8 mouse cellular contexts compared by ENCODE assay signal in genomic region chr5:124440094-124440701, GRCm38 (mm10). TPM values are rescaled to one million over a fixed set of nuclear protein-coding genes. Genes with fewer than 3 reads are reported as not detected.
DNase-seq lines count a peak whose midpoint lies in the region; ATAC-seq and TF ChIP-seq lines count a peak whose summit lies in the region.

No protein-coding gene starts in this region.

- no peak for TF ChIP-seq POLR2A in cortical plate, adult 2 months (IDR thresholded peaks at IDR 0.05; ENCODE audit: extremely low read depth, insufficient read depth, low read length)

- 0 out of 2 replicates have a peak overlapping the region, but pooled peaks have one; percentile 24 for H3K27ac ChIP-seq in cortical plate, adult 2 months (ENCODE audit: insufficient read depth, low read length)
- peak overlapping the region; percentile 89 for H3K27ac ChIP-seq in heart, embryonic 16.5 days (ENCODE audit: low read length)
- peak overlapping the region; percentile 73 for H3K27ac ChIP-seq in midbrain, embryonic 15.5 days

- no peaks in the 10 kb centered on the region; the same call in 1 of the 2 replicates for H3K4me1 ChIP-seq in cortical plate, adult 2 months (ENCODE audit: control insufficient read depth, insufficient read depth, low read length)
- peaks cover 14% of the 10 kb centered on the region for H3K4me1 ChIP-seq in heart, embryonic 16.5 days (ENCODE audit: control insufficient read depth, insufficient read depth, low read length)
- H3K4me1 ChIP-seq in midbrain, embryonic 15.5 days: peaks cover 25% of the 10 kb centered on the region

- under 1% methylated on average over 30 of the region's 30 CpGs for WGBS in heart, embryonic 16.5 days
- WGBS in midbrain, embryonic 15.5 days: under 1% methylated on average over 30 of the region's 30 CpGs

- no peaks in the 10 kb centered on the region for H3K27me3 ChIP-seq in heart, embryonic 16.5 days (ENCODE audit: control insufficient read depth, insufficient read depth, low read length)
- no peaks in the 10 kb centered on the region for H3K27me3 ChIP-seq in midbrain, embryonic 15.5 days (replicated peaks)

- peak; percentile 59 for ATAC-seq in heart, embryonic 16.5 days (replicated peaks; ENCODE audit: extremely low read depth, insufficient read depth, low FRiP score)
- no peak; the same call in 1 of the 2 replicates for ATAC-seq in midbrain, embryonic 15.5 days (replicated peaks)

- peak overlapping the region; percentile 49 for H3K4me3 ChIP-seq in cortical plate, adult 2 months (ENCODE audit: insufficient read depth, low read length)
- peak overlapping the region; percentile 72 for H3K4me3 ChIP-seq in heart, embryonic 16.5 days (ENCODE audit: low read length)
- peak overlapping the region; percentile 68 for H3K4me3 ChIP-seq in midbrain, embryonic 15.5 days

- peak; percentile 74 for DNase-seq in adrenal gland, postnatal 14 days
- no peak for DNase-seq in adrenal gland, adult 8-10 months
- peak; percentile 80 for DNase-seq in A20 (ENCODE audit: low read depth, low spot score)
- peak; percentile 71 for DNase-seq in liver
- peak; percentile 68 for DNase-seq in thymus, postnatal 0 days (ENCODE audit: low spot score)

- 0 out of 2 replicates have a peak, but pooled peaks have one; percentile 25 for TF ChIP-seq CTCF in cortical plate, adult 2 months (IDR thresholded peaks at IDR 0.05; ENCODE audit: extremely low read depth, insufficient read depth, low read length)

- H3K9ac ChIP-seq in heart, embryonic 16.5 days (ENCODE audit: low read length): peak overlapping the region; percentile 87
- H3K9ac ChIP-seq in midbrain, embryonic 15.5 days: peak overlapping the region; percentile 61

- H3K4me2 ChIP-seq in heart, embryonic 16.5 days (ENCODE audit: low read depth, low read length): peak overlapping the region; percentile 88
- H3K4me2 ChIP-seq in midbrain, embryonic 15.5 days: peak overlapping the region; percentile 100

- H3K9me3 ChIP-seq in heart, embryonic 16.5 days (replicated peaks; ENCODE audit: control insufficient read depth, low read length): 0 out of 2 replicates have a peak, but pooled peaks cover 2% of the 10 kb centered on the region
- H3K9me3 ChIP-seq in midbrain, embryonic 15.5 days: no peaks in the 10 kb centered on the region

- H3K36me3 ChIP-seq in heart, embryonic 16.5 days (ENCODE audit: control insufficient read depth, insufficient read depth): no peaks in the 10 kb centered on the region
- no peaks in the 10 kb centered on the region for H3K36me3 ChIP-seq in midbrain, embryonic 15.5 days (replicated peaks)

RNA-seq across cellular contexts. Expression of gene Kmt5a, which starts 0.5 kb away (rescaled TPM):
- total RNA-seq in adrenal gland, postnatal 14 days (2021): 146 and 162 TPM in 2 replicates
- total RNA-seq in adrenal gland, adult 8-10 months (2022): 100 to 1,000 TPM; 107 to 196 (median 137) TPM
- polyA plus RNA-seq in cortical plate, adult 2 months (2012; rRNA removed): 51.9 and 54.9 TPM in 2 replicates
- polyA plus RNA-seq in heart, embryonic 16.5 days (2015; fragmentation: Nextera tagmentation; extraction: Ambion mirVana): 30.4 and 31.2 TPM in 2 replicates
- 36.4 and 49.1 TPM in 2 replicates for polyA plus RNA-seq in midbrain, embryonic 15.5 days (2015; fragmentation: Nextera tagmentation; extraction: Ambion mirVana)
- polyA plus RNA-seq in thymus, postnatal 0 days (2015; fragmentation: Nextera tagmentation; extraction: Ambion mirVana): 47.9 and 50.8 TPM in 2 replicates

RNA-seq across cellular contexts. Expression of gene Sbno1, which starts 14.4 kb away (rescaled TPM):
- total RNA-seq in adrenal gland, postnatal 14 days (2021): 90.7 and 103 TPM in 2 replicates
- 100 to 1,000 TPM in 2 of 4 experiments, 10 to 100 TPM in 2; 86.8 to 120 (median 107) TPM for total RNA-seq in adrenal gland, adult 8-10 months (2022)
- polyA plus RNA-seq in cortical plate, adult 2 months (2012; rRNA removed): 56.4 and 57.2 TPM in 2 replicates
- polyA plus RNA-seq in heart, embryonic 16.5 days (2015; fragmentation: Nextera tagmentation; extraction: Ambion mirVana): 57.9 and 61.1 TPM in 2 replicates
- polyA plus RNA-seq in midbrain, embryonic 15.5 days (2015; fragmentation: Nextera tagmentation; extraction: Ambion mirVana): 98.6 and 102 TPM in 2 replicates
- polyA plus RNA-seq in thymus, postnatal 0 days (2015; fragmentation: Nextera tagmentation; extraction: Ambion mirVana): 76.5 and 90.9 TPM in 2 replicates

RNA-seq across cellular contexts. Expression of gene Rilpl2, which starts 38.0 kb away (rescaled TPM):
- total RNA-seq in adrenal gland, postnatal 14 days (2021): 21.2 and 23.9 TPM in 2 replicates
- 10 to 100 TPM; 26.3 to 29.7 (median 29.2) TPM for total RNA-seq in adrenal gland, adult 8-10 months (2022)
- polyA plus RNA-seq in cortical plate, adult 2 months (2012; rRNA removed): 26.9 and 27.1 TPM in 2 replicates
- 19.2 and 21.3 TPM in 2 replicates for polyA plus RNA-seq in heart, embryonic 16.5 days (2015; fragmentation: Nextera tagmentation; extraction: Ambion mirVana)
- polyA plus RNA-seq in midbrain, embryonic 15.5 days (2015; fragmentation: Nextera tagmentation; extraction: Ambion mirVana): 24.7 and 25.2 TPM in 2 replicates
- 39.5 and 40.2 TPM in 2 replicates for polyA plus RNA-seq in thymus, postnatal 0 days (2015; fragmentation: Nextera tagmentation; extraction: Ambion mirVana)

RNA-seq across cellular contexts. Expression of gene Snrnp35, which starts 42.7 kb away (rescaled TPM):
- 13.4 and 18.4 TPM in 2 replicates for total RNA-seq in adrenal gland, postnatal 14 days (2021)
- 10 to 100 TPM; 17.1 to 23.2 (median 17.5) TPM for total RNA-seq in adrenal gland, adult 8-10 months (2022)
- 11.5 TPM in 2 replicates for polyA plus RNA-seq in cortical plate, adult 2 months (2012; rRNA removed)
- polyA plus RNA-seq in heart, embryonic 16.5 days (2015; fragmentation: Nextera tagmentation; extraction: Ambion mirVana): 23.2 and 24.1 TPM in 2 replicates
- 18.9 and 19.1 TPM in 2 replicates for polyA plus RNA-seq in midbrain, embryonic 15.5 days (2015; fragmentation: Nextera tagmentation; extraction: Ambion mirVana)
- polyA plus RNA-seq in thymus, postnatal 0 days (2015; fragmentation: Nextera tagmentation; extraction: Ambion mirVana): 17.5 and 17.8 TPM in 2 replicates

Comparison
In these comparisons a context has a peak if more than half of its experiments do, and no peak if none do; other contexts are left out.
1. H3K27ac ChIP-seq: peak in every context shown above with its lines; median percentile 89 in heart, embryonic 16.5 days; 73 in midbrain, embryonic 15.5 days; 24 in cortical plate, adult 2 months.